Comparison of ENCODE assay signal across 8 mouse cellular contexts in the genomic region with DNA sequence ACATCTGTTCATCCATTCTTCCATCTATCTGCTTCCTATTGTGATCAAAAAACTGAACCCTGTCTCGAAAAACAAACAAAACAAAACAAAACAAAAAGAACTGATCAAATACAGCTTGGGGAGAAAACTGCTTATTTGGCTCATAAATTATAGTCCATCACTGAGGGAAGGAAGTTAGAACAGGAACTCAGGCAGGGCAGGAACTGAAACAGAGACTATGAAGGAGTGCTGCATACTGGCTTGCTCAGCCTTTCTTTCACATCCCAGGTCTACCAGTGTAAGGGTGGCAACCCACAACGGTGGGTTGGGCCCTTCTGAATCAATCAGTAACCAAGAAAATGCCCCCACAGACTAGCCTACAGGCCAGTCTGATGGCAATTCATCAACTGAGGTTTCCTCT. TPM values are rescaled to one million over a fixed set of nuclear protein-coding genes. Genes with fewer than 3 reads are reported as not detected.
A peak's percentile ranks its signal among the peaks of the same experiment; 100 is the strongest.
DNase-seq lines count a peak whose midpoint lies in the region; ATAC-seq and TF ChIP-seq lines count a peak whose summit lies in the region.

No protein-coding gene starts in this region.

- intact Hi-C loops in heart, postnatal 36 days (cut with DNase I) = loop anchor here (5.0 kb wide), 1 partner anchor 111 kb away; a partner anchor contains a TSS

- H3K4me2 ChIP-seq in heart, postnatal 0 days (ENCODE audit: low read depth, low read length) = peak overlapping the region; percentile 86
- peak overlapping the region; percentile 78 for H3K4me2 ChIP-seq in embryonic facial prominence, embryonic 12.5 days (replicated peaks)
- H3K4me2 ChIP-seq in intestine, embryonic 14.5 days (ENCODE audit: low read length) = peak overlapping the region; percentile 78
- peak overlapping the region; percentile 92 for H3K4me2 ChIP-seq in midbrain, embryonic 15.5 days

- no peak for TF ChIP-seq EP300 in heart, postnatal 0 days (IDR thresholded peaks at IDR 0.05; ENCODE audit: low read depth)

- H3K9me3 ChIP-seq in heart, postnatal 0 days (replicated peaks; ENCODE audit: control insufficient read depth, low read length) = no peaks in the 10 kb centered on the region
- no peaks in the 10 kb centered on the region for H3K9me3 ChIP-seq in embryonic facial prominence, embryonic 12.5 days
- H3K9me3 ChIP-seq in intestine, embryonic 14.5 days (ENCODE audit: control insufficient read depth, low read length) = no peaks in the 10 kb centered on the region
- H3K9me3 ChIP-seq in midbrain, embryonic 15.5 days = no peaks in the 10 kb centered on the region

- peak overlapping the region; percentile 77 for H3K4me3 ChIP-seq in heart, postnatal 0 days (ENCODE audit: low read depth, low read length)
- H3K4me3 ChIP-seq in embryonic facial prominence, embryonic 12.5 days = peak overlapping the region; percentile 98
- H3K4me3 ChIP-seq in intestine, embryonic 14.5 days (ENCODE audit: low read depth, low read length) = peak overlapping the region; percentile 76
- peak overlapping the region; percentile 96 for H3K4me3 ChIP-seq in midbrain, embryonic 15.5 days

- H3K27me3 ChIP-seq in heart, postnatal 0 days (ENCODE audit: control insufficient read depth, insufficient read depth, low read length) = no peaks in the 10 kb centered on the region
- H3K27me3 ChIP-seq in embryonic facial prominence, embryonic 12.5 days = no peaks in the 10 kb centered on the region
- no peaks in the 10 kb centered on the region for H3K27me3 ChIP-seq in intestine, embryonic 14.5 days (replicated peaks; ENCODE audit: control insufficient read depth, insufficient read depth, low read length)
- no peaks in the 10 kb centered on the region for H3K27me3 ChIP-seq in midbrain, embryonic 15.5 days (replicated peaks)

- peaks cover 6% of the 10 kb centered on the region; the same call in 1 of the 2 replicates for H3K36me3 ChIP-seq in heart, postnatal 0 days (replicated peaks; ENCODE audit: control insufficient read depth, insufficient read depth, low read length)
- peaks cover 11% of the 10 kb centered on the region; the same call in 1 of the 2 replicates for H3K36me3 ChIP-seq in embryonic facial prominence, embryonic 12.5 days
- peaks cover 2% of the 10 kb centered on the region for H3K36me3 ChIP-seq in intestine, embryonic 14.5 days (ENCODE audit: control insufficient read depth, insufficient read depth, low read length)
- H3K36me3 ChIP-seq in midbrain, embryonic 15.5 days (replicated peaks) = peaks cover 5% of the 10 kb centered on the region; the same call in 1 of the 2 replicates

- peak overlapping the region; percentile 80 for H3K9ac ChIP-seq in heart, postnatal 0 days (replicated peaks; ENCODE audit: low read depth, low read length)
- peak overlapping the region; percentile 97 for H3K9ac ChIP-seq in embryonic facial prominence, embryonic 12.5 days
- peak overlapping the region; percentile 83 for H3K9ac ChIP-seq in intestine, embryonic 14.5 days (ENCODE audit: low read length)
- H3K9ac ChIP-seq in midbrain, embryonic 15.5 days = peak overlapping the region; percentile 95

- 75% methylated on average over 2 of the region's 2 CpGs for WGBS in heart, postnatal 0 days
- WGBS in embryonic facial prominence, embryonic 12.5 days = 82% methylated on average over 2 of the region's 2 CpGs
- 87% methylated on average over 2 of the region's 2 CpGs for WGBS in intestine, embryonic 14.5 days
- 83% methylated on average over 2 of the region's 2 CpGs for WGBS in midbrain, embryonic 15.5 days

- TF ChIP-seq CTCF in heart, postnatal 0 days (IDR thresholded peaks at IDR 0.05; ENCODE audit: low read depth) = no peak

- H3K4me1 ChIP-seq in heart, postnatal 0 days (ENCODE audit: control insufficient read depth, insufficient read depth) = peaks cover 16% of the 10 kb centered on the region
- H3K4me1 ChIP-seq in embryonic facial prominence, embryonic 12.5 days = peaks cover 16% of the 10 kb centered on the region
- peaks cover 5% of the 10 kb centered on the region; the same call in 1 of the 2 replicates for H3K4me1 ChIP-seq in intestine, embryonic 14.5 days (replicated peaks; ENCODE audit: control insufficient read depth, insufficient read depth, low read length)
- H3K4me1 ChIP-seq in midbrain, embryonic 15.5 days = peaks cover 26% of the 10 kb centered on the region

- H3K27ac ChIP-seq in heart, postnatal 0 days (ENCODE audit: low read depth) = peak overlapping the region; percentile 91
- peak overlapping the region; percentile 69; the same call in 1 of the 2 replicates for H3K27ac ChIP-seq in embryonic facial prominence, embryonic 12.5 days
- peak overlapping the region; percentile 5; the same call in 1 of the 2 replicates for H3K27ac ChIP-seq in intestine, embryonic 14.5 days (ENCODE audit: low read depth)
- H3K27ac ChIP-seq in midbrain, embryonic 15.5 days = peak overlapping the region; percentile 81

- no peak for ATAC-seq in heart, postnatal 0 days (ENCODE audit: insufficient read depth, low read depth)
- no peak for ATAC-seq in embryonic facial prominence, embryonic 12.5 days (ENCODE audit: insufficient number of reproducible peaks, insufficient read depth, low FRiP score, low TSS enrichment)
- no peak for ATAC-seq in intestine, embryonic 14.5 days (replicated peaks; ENCODE audit: low FRiP score, low TSS enrichment, low read depth)
- ATAC-seq in midbrain, embryonic 15.5 days (replicated peaks) = no peak

- no peak for DNase-seq in heart, postnatal 0 days (ENCODE audit: low spot score)
- DNase-seq in heart, postnatal 36 days = no peak
- no peak for DNase-seq in intestine, embryonic 14.5 days (ENCODE audit: low spot score)
- DNase-seq in adipocyte (ENCODE audit: low spot score) = no peak
- DNase-seq in retina, embryonic 14.5 days (ENCODE audit: low spot score) = no peak
- DNase-seq in urinary bladder, adult 2 months (ENCODE audit: low spot score) = no peak

RNA-seq across cellular contexts. Expression of a gene that starts 0.3 kb away (rescaled TPM):
- 69.0 and 87.7 TPM in 2 replicates for total RNA-seq in heart, postnatal 0 days (2014; rRNA removed; ENCODE audit: low replicate concordance)
- polyA plus RNA-seq in heart, postnatal 0 days (2015; fragmentation: Nextera tagmentation; extraction: Ambion mirVana) = 79.4 and 87.3 TPM in 2 replicates
- total RNA-seq in heart, postnatal 36 days (2021) = 10 to 100 TPM; 32.2 to 32.4 TPM
- polyA plus RNA-seq in embryonic facial prominence, embryonic 12.5 days (2016; fragmentation: Nextera tagmentation; extraction: Ambion mirVana) = 176 and 182 TPM in 2 replicates
- polyA plus RNA-seq in intestine, embryonic 14.5 days (2014; fragmentation: Nextera tagmentation; extraction: Ambion mirVana) = 153 and 161 TPM in 2 replicates
- polyA plus RNA-seq in midbrain, embryonic 15.5 days (2015; fragmentation: Nextera tagmentation; extraction: Ambion mirVana) = 189 and 191 TPM in 2 replicates
- 219 and 245 TPM in 2 replicates for polyA plus RNA-seq in urinary bladder, adult 2 months (2012; rRNA removed)

Comparison
In these comparisons a context has a peak if more than half of its experiments do, and no peak if none do; other contexts are left out.
1. H3K27ac ChIP-seq: peak in every context shown above with its lines; median percentile 91 in heart, postnatal 0 days; 81 in midbrain, embryonic 15.5 days; 69 in embryonic facial prominence, embryonic 12.5 days; 5 in intestine, embryonic 14.5 days.